Mouse (Mus musculus) spleen, adult 2 months (tissue): ENCODE data around the gene Oaz1.

ENCODE experiments used
- CTCF ChIP-seq: fragments of 200-500 bp; IDR thresholded peaks from 2 replicates; pipeline ENCODE4 v1.5.1; 2011; ENCODE audit warnings: mild to moderate bottlenecking, inconsistent platforms; ENCODE audit not compliant: insufficient read depth, insufficient read length, insufficient replicate concordance; ENCODE audit errors: extremely low read depth
- POLR2A ChIP-seq: fragments of 200-500 bp; IDR thresholded peaks from 2 replicates; pipeline ENCODE4 v1.6.1; 2011; ENCODE audit warnings: low read depth, low read length, inconsistent platforms

GRCm38 (mm10) chr10:80784302-80784701 is 42.2 kb upstream of the Oaz1 start:
- TF ChIP-seq CTCF (no peak), POLR2A (no peak)
